Mouse (Mus musculus) erythroblast, adult 5-6 weeks (primary cell): ENCODE measurements around the gene Ltv1. TPM values are rescaled to one million over a fixed set of nuclear protein-coding genes. Genes with fewer than 3 reads are reported as not detected.
A peak's percentile ranks its signal among the peaks of the same experiment; 100 is the strongest.

Source experiments
- ATAC-seq: replicated peaks from 2 replicates; pipeline ENCODE4 v1.8.0; 2016; ENCODE audit warnings: moderate number of reproducible peaks, mild to moderate bottlenecking, moderate TSS enrichment, inconsistent platforms; ENCODE audit not compliant: poor library complexity, low FRiP score, severe bottlenecking
- total RNA-seq, 2 experiments: library from RNA; stranded (forward) in 1 of 2; stranded (reverse) in 1 of 2; fragments of 150-400 nt in 1 of 2; fragments of 200-764, 138-1000 nt in 1 of 2; gene quantifications; 2 replicates each; pipeline versions ENCODE4 v1.2.3 to v1.2.4; 2015 to 2017; ENCODE audit warnings: low replicate concordance in 2 of 2

Ltv1 gene
- total RNA-seq (2015; ENCODE audit: low replicate concordance) = 15.7 and 26.3 TPM in 2 replicates
- total RNA-seq (2017; ENCODE audit: low replicate concordance) = 6.4 and 7.6 TPM in 2 replicates

GRCm38 (mm10) chr10:13192731-13193351 is at the start of gene Ltv1:
Gene Ltv1 (minus strand): TSS chr10:13193168.
- ATAC-seq = peak; percentile 100

- no peak for ATAC-seq
Observed at GRCm38 (mm10) chr10:13240431-13240830, 47.5 kb upstream of the Ltv1 start.

- no peak for ATAC-seq
Observed at GRCm38 (mm10) chr10:13238188-13238587, 45.2 kb upstream of the Ltv1 start.

- no peak for ATAC-seq
Observed at GRCm38 (mm10) chr10:13236866-13237265, 43.9 kb upstream of the Ltv1 start.

GRCm38 (mm10) chr10:13234503-13234902 is 41.5 kb upstream of the Ltv1 start:
- ATAC-seq = no peak

GRCm38 (mm10) chr10:13233941-13234340 is 41.0 kb upstream of the Ltv1 start:
- no peak for ATAC-seq

- ATAC-seq = no peak
Observed at GRCm38 (mm10) chr10:13233143-13233622, 40.2 kb upstream of the Ltv1 start.

- no peak for ATAC-seq
Observed at GRCm38 (mm10) chr10:13232443-13233142, 39.6 kb upstream of the Ltv1 start.

- ATAC-seq = no peak
Observed at GRCm38 (mm10) chr10:13230716-13231115, 37.7 kb upstream of the Ltv1 start.

GRCm38 (mm10) chr10:13225377-13226063 is 32.6 kb upstream of the Ltv1 start:
- no peak for ATAC-seq

- ATAC-seq = no peak
Observed at GRCm38 (mm10) chr10:13222135-13222534, 29.2 kb upstream of the Ltv1 start.

- no peak for ATAC-seq
Observed at GRCm38 (mm10) chr10:13220061-13220460, 27.1 kb upstream of the Ltv1 start.

GRCm38 (mm10) chr10:13213956-13214355 is 21.0 kb upstream of the Ltv1 start:
- ATAC-seq = no peak

- no peak for ATAC-seq
Observed at GRCm38 (mm10) chr10:13212829-13213228, 19.9 kb upstream of the Ltv1 start.

- no peak for ATAC-seq
Observed at GRCm38 (mm10) chr10:13212326-13212725, 19.4 kb upstream of the Ltv1 start.

- no peak for ATAC-seq
Observed at GRCm38 (mm10) chr10:13209930-13210637, 17.1 kb upstream of the Ltv1 start.

GRCm38 (mm10) chr10:13209506-13209905 is 16.5 kb upstream of the Ltv1 start:
- ATAC-seq = no peak

- no peak for ATAC-seq
Observed at GRCm38 (mm10) chr10:13209061-13209460, 16.1 kb upstream of the Ltv1 start.

GRCm38 (mm10) chr10:13201741-13202293 is 8.8 kb upstream of the Ltv1 start:
- ATAC-seq = no peak

GRCm38 (mm10) chr10:13200862-13201261 is 7.9 kb upstream of the Ltv1 start:
- ATAC-seq = no peak
